Mouse (Mus musculus): ENCODE results near the gene Cacnb2.
"Not testable (repeated sequence)": the region's sequence is repeated elsewhere in the genome, so short reads cannot be mapped to it uniquely, and the experiment has no call there.

Cacnb2 gene

DNA sequence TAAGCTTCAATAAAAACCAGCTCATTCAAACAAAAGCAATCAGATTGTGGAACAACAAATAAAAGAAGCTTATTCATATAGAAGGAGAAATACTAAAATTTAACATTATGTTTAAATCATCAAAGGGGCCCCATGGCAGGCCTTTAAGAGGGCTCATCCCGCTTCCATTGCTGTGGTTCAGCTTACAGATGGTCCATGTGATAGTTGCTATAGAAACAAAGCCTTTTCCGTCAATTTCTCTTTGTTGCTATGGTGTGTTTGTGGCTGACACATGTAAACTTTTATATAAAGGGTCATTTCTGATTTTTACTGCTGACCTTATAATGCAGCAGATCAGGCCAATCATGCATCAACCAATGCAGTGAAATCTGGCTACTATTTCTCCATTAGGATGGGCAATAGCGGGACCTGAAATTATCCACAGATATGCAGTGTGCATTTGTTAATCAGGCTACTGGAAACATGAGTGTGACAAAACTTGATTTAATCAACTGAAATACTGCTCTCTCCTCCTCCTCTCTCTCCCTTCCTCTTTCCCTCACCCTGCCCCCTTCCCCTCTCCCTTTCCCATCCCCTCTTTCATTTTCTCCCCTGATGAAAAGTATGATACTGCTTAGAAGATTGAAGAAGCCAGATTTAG lies 54.4 kb downstream of the Cacnb2 start:
- DNase-seq, result no peak

- no peak for DNase-seq
These were observed 62.3 kb downstream of the Cacnb2 start for GRCm38 (mm10) chr2:14665213-14665612.

GRCm38 (mm10) chr2:14672117-14672516 lies 69.2 kb downstream of the Cacnb2 start:
- DNase-seq, result no peak

DNA sequence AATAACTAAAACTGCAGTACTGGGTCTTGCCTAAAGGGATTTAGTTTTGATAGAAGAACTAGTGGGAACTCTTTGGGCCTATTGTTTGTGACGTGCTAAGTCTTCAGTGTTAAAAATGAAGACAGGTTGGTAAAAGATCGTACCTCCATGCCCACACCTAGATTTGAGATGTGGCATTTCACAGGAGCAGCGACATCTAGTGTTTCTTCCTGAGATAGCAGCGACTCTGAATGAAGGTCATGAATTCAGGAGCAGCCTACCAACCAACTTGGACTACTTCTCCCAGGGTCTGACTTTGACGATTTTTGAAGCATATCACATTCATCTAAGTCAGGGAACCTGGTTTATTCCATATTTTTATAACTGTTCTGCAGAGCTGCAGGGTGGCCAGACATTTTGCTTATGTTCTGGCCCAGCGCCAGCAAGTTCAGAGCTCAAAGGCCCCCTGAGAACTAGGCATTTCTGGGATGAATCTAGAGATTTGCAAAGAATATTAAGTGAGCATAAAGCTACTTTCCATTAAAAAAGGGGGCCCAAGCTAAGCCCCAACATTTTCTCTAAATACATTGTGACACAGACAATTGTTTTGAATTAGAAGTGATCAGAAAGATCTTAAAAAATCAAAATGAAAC lies 74.1 kb downstream of the Cacnb2 start:
- DNase-seq, result peak; percentile 20

DNA sequence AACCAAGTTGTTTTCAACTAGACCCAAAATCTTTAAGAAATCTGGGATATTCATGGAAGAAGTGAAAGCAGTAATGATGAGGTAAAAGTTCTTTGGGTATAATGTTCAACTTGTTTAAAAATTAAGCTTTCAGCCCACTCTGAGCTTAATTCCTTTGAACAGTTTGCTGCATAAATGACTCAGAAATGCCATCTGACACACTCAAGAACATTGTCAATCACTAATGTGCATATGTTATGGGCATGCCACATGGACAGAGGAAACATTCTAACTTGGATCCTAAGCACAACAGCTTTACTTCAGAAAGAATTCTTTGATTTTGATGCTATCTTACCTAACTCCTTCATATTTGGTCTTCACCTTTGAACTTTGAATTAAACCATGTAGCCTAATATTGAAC lies 81.3 kb downstream of the Cacnb2 start:
- no peak for DNase-seq

- DNase-seq, result peak; percentile 30
These were observed 100.2 kb downstream of the Cacnb2 start for GRCm38 (mm10) chr2:14702973-14703645.

GRCm38 (mm10) chr2:14703676-14704075 lies 100.8 kb downstream of the Cacnb2 start:
- no peak for DNase-seq

- DNase-seq, result no peak
These were observed 107.4 kb downstream of the Cacnb2 start for GRCm38 (mm10) chr2:14710247-14710646.

GRCm38 (mm10) chr2:14711751-14712150 lies 108.9 kb downstream of the Cacnb2 start:
- no peak for DNase-seq

DNA sequence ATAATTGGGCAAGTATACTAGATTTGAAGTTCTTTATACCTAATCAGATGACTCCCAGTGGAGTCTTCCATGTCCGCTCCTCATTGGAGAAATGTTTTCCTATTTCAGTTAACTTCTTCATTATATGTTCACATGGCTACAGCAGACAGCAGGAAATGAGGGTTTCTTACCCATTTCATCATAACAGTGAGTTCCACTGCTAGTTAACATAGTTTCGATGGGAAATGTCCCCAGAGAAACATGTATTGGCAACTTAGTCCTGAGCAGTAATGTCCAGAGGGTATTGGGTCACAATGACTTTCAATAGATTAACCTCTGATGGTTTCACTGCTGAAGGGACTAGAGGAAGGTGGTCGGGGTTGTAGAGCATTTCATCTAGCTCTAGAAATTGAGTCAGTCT lies 110.2 kb downstream of the Cacnb2 start:
- no peak for DNase-seq

- no peak for DNase-seq
These were observed 113.8 kb downstream of the Cacnb2 start for GRCm38 (mm10) chr2:14716666-14717065.

GRCm38 (mm10) chr2:14719119-14719718 lies 116.3 kb downstream of the Cacnb2 start:
- DNase-seq, result no peak

DNA sequence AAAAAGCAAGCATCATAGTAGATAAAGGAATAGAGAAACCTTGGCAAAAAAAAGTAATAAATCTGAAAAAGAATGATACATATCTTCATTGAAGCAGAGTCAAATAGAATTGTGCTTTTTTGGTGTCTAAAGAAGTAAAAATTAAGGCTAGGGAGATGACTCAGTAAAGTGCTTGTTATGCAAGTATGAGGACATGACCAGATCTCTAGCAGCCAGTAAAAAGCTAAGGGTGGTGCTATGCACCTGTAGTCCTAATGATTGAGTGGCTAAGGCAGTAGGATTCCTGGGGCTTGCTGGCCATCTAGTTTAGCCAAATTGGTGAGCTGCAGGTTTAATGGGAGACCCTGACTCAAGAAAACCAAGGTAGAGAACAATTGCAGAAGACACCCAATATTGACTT lies 122.5 kb downstream of the Cacnb2 start:
- no peak for DNase-seq

DNA sequence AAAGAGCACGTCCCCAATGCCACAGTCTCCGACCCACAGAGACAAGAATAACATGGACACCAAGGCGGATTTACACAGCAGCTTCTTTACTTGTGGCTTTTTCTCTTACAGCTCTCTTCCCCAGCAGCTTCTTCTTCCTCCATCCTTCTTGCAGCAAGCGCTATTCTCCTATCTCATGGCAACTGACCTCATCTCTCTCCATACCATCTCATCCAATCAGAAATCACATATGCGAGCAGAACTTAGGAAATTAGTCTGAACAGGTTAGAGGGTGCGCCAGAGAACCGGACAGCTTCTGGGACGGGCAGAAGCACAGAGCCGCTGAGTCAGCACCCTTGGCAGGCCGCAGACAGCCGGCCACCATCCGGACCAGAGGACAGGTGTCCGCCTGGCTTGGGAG lies 123.7 kb downstream of the Cacnb2 start:
- DNase-seq, result not testable (repeated sequence)

GRCm38 (mm10) chr2:14738927-14739326 lies 136.0 kb downstream of the Cacnb2 start:
- DNase-seq, result peak; percentile 5

GRCm38 (mm10) chr2:14739510-14739909 lies 136.6 kb downstream of the Cacnb2 start:
- DNase-seq, result peak; percentile 12

DNA sequence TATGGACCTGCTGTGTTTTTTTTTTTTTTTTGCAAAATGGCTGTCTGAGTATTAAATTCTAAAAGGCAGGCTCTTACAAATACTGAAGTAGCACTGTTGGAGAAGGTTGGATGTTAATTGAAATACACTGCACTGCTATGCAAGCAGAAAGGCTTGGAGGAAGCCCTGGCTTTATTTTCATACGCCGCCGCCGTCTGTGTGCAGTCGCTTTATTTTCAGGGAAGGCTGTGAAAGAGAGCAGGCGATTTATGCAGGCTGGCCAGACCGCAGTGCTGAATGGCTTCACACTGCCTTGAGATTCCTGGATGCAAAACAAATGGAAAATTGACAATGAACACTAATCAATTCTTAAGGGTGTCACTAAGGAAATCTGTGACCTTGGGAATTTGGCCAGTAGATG lies 137.5 kb downstream of the Cacnb2 start:
- DNase-seq, result peak; percentile 10

DNA sequence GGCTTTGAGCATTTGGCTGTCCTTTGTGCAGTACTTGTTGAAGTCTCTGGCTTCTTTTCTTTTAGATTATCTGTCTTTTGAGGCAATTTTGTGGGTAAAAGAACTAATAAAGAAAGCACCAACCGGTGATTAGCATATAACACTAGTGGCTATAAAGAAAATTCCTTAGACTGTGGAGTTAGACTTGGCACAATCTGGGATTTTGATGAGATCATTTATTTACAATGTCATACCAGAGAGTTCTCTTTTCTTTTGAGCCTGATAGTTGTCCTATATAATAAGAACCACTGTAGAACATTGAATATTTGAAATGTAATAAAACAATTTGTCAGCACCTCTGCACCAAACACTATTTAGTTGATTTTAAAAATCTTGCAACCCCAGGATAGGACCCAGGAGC lies 141.9 kb downstream of the Cacnb2 start:
- DNase-seq, result no peak

- no peak for DNase-seq
These were observed 160.0 kb downstream of the Cacnb2 start for GRCm38 (mm10) chr2:14762846-14763245.

GRCm38 (mm10) chr2:14763931-14764330 lies 161.0 kb downstream of the Cacnb2 start:
- DNase-seq, result no peak

GRCm38 (mm10) chr2:14769448-14769847 lies 166.6 kb downstream of the Cacnb2 start:
- DNase-seq, result no peak

DNA sequence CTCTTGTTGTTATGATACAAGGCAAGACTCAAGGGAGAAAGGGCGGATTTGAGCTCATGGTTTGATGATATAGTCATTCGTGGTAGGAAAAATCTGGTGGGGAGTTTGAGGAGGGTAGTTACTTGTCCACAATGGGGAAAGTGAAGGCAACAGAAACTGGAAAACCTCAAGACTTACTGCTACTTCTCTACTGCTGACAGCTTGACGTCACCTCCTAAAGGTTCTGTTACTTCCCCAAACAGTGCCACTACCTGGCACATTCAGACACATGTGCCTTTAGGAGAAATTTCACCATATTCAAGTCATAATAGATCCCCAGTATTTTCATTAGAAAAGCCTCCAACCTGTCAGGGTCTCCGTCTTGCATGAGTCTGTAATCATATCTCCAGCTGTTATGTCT lies 167.7 kb downstream of the Cacnb2 start:
- no peak for DNase-seq

DNA sequence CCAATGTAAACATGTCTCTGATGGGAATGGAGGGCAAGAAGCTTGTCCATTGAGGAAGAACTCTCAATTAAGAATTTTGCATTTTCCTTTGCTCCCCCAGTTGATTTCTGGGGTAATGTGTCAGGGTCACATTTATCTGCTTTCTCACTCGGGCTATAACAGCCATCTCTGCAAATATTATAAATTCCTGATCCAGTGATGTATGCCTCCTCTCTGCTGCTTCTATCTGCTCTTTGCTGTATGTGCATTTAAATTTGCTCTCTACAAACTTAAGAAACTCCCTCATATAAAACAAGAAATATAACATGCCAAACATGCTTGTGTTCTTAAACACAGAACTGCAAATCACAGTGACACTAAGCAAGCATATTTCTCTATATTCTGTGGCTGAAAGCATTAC lies 171.5 kb downstream of the Cacnb2 start:
- DNase-seq, result no peak

All from cerebellum, adult 8-10 months (tissue).